8 mouse cellular contexts compared by ENCODE assay signal in the genomic region with DNA sequence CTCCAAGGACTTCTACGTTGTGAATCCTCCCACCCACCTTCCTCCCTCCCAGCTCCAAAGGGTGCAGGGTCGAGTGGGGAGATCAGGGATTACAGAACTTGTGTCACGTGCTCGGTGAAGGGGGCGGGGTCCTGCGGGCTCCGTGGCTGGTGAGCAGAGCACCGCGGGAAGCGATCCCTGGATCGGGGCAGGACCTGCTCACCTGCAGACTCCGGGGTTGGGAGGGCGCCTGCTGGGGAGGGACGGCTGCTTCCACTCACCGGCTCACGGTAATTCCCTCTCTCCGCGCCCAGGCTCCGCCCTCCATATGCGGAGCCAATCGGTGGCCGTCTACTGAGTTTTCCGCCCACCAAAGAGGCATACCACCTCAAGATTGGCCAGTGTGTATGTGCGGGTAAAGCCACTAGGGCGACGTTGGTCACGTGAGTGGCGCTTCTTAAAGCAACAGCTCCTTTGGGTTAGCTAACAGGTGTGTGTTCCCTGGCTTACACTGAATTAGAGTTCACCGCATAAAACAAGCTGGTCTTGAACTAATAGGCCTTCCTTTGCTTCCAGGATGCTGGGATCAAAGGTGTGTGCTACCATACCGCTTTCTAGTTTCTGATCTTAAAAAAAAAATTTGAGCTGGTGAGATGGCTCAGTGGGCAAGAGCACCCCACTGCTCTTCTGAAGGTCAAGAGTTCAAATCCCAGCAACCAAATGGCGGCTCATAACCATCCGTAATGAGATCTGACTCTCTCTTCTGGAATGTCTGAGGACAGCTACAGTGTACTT. TPM values are rescaled to one million over a fixed set of nuclear protein-coding genes. Genes with fewer than 3 reads are reported as not detected.
DNase-seq lines count a peak whose midpoint lies in the region; ATAC-seq lines count a peak whose summit lies in the region.

A gene (minus strand): TSS at position 410 of the 774 bp plus-strand sequence.

- peaks cover 13% of the 10 kb centered on the region for H3K4me1 ChIP-seq in hindbrain, embryonic 15.5 days (replicated peaks)

- under 1% methylated on average over 32 of the region's 32 CpGs for WGBS in hindbrain, embryonic 15.5 days

- H3K9ac ChIP-seq in hindbrain, embryonic 15.5 days: peak within 1 kb of the TSS; percentile 66

- H3K36me3 ChIP-seq in hindbrain, embryonic 15.5 days: peaks cover 21% of the 10 kb centered on the region

- peak within 1 kb of the TSS; percentile 59 for H3K4me2 ChIP-seq in hindbrain, embryonic 15.5 days

- H3K9me3 ChIP-seq in hindbrain, embryonic 15.5 days: no peaks in the 10 kb centered on the region

- peak within 1 kb of the TSS; percentile 87 for H3K27ac ChIP-seq in hindbrain, embryonic 15.5 days (replicated peaks)

- peak; percentile 93 for DNase-seq in T-cell, adult 2 months (ENCODE audit: low spot score)
- peak; percentile 89 to 91 for DNase-seq in cerebellum, postnatal 36 days
- peak; percentile 88 to 96 for DNase-seq in frontal cortex, postnatal 36 days (ENCODE audit: low spot score in 2 of 2)
- DNase-seq in left cerebral cortex, adult 11 months (ENCODE audit: low spot score): peak; percentile 93
- peak; percentile 92 to 95 for DNase-seq in lung, postnatal 4 days
- DNase-seq in retina, postnatal 7 days (ENCODE audit: low read depth, low spot score): peak; percentile 87
- peak; percentile 79 for DNase-seq in urinary bladder, adult 2 months (ENCODE audit: low spot score)

- H3K27me3 ChIP-seq in hindbrain, embryonic 15.5 days: no peaks in the 10 kb centered on the region

- H3K4me3 ChIP-seq in hindbrain, embryonic 15.5 days: peak within 1 kb of the TSS; percentile 78

- ATAC-seq in hindbrain, embryonic 15.5 days (ENCODE audit: low FRiP score, low read depth): peak; percentile 100

RNA-seq across cellular contexts. Expression of the gene that starts here (rescaled TPM):
- polyA plus RNA-seq in hindbrain, embryonic 15.5 days (2015; fragmentation: Nextera tagmentation; extraction: Ambion mirVana): 30.5 and 32.8 TPM in 2 replicates
- 7.7 and 8.4 TPM in 2 replicates for polyA plus RNA-seq in urinary bladder, adult 2 months (2012; rRNA removed)

Comparison
In these comparisons a context has a peak if more than half of its experiments do, and no peak if none do; other contexts are left out.
1. Peak in every context shown above with its lines: DNase-seq, ATAC-seq, H3K4me3 ChIP-seq and H3K27ac ChIP-seq.